Mouse (Mus musculus): ENCODE data around the gene Raver1. TPM values are rescaled to one million over a fixed set of nuclear protein-coding genes. Genes with fewer than 3 reads are reported as not detected.

Gene Raver1
- polyA plus RNA-seq (2014; fragmentation: Illumina TruSeq; extraction: RNeasy Lipid Tissue Mini Kit (QIAGEN cat#74804); ENCODE audit: low read depth, low replicate concordance) = 10.4 TPM

DNA sequence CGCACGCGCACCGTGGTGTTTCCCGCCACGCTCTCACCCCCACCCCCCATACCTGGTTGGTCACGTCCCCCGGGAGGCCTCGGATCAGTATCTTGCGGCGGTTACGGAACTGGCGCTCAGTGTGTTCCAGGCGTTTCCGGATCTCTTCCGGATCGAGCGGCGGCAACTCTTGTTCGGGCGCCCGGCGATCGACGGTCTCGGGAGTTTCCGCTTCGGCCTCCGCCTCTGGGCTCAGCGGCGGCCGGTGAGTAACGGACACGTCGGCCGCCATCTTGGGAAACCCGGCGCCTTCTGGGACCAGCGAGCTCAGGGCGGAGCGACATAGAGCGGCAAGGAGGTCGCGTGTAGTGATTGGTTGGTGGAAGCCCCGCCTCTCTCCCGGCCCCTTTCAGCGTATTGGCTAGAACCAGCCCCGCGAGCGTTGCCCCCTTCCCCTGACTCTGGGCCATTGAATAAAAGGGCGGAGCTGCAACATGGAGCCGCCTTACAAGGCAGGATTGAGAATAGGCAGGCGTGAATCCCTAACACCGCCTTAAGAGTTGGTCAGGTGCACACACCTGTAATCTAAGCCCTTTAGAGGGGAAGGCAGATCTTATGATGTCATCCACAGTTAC, at the start of gene Raver1, which contains the start of gene Gm38431:
Gene Raver1, minus strand, starts transcription at position 302 of the 614 bp plus-strand sequence.
Gene Gm38431, minus strand, starts transcription at position 291 of the 614 bp plus-strand sequence.

DNA sequence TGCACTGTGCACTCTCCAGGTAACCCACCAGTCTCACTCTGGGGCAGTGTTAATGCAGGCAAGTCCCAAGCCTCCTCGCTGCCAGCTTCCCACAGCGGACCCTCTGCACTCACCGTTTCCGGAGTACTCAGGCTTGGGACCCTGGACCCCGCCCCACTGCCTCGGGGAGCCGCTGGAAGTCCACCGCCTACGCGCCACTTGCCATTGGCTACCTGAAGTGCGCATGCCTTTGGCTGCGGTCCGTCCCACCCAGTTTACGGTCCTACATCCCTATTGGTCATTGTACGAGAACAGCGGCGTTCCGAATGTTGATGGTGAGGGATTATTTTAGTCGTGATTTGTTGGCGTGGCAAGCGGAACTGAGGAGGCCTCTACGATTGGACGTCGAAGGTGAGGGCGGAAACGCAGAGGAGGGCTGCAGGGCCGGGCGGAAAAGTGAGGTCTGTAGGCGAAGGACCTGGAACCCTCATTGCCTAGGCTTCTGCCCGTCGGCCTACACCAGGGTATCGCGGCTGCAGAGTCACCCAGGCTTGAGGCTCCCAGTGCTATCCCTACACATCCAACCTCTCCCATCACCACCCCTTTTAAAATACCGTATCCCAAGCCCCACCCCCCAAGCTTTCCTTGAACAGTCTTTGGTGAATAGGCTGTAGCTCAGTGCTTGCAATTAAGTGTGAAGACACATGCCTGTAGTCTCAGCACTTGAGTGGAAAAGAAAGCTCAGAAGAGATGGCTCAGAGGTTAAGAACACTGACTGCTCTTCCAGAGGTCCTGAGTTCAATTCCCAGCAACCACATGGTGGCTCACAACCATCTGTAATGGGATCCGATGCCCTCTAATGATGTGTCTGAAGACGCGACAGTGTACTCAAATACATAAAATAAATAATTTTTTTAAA, 39.5 kb upstream of the Raver1 start, which contains the start of gene Tyk2:
Gene Tyk2, minus strand, starts transcription at position 185 of the 898 bp plus-strand sequence.

DNA sequence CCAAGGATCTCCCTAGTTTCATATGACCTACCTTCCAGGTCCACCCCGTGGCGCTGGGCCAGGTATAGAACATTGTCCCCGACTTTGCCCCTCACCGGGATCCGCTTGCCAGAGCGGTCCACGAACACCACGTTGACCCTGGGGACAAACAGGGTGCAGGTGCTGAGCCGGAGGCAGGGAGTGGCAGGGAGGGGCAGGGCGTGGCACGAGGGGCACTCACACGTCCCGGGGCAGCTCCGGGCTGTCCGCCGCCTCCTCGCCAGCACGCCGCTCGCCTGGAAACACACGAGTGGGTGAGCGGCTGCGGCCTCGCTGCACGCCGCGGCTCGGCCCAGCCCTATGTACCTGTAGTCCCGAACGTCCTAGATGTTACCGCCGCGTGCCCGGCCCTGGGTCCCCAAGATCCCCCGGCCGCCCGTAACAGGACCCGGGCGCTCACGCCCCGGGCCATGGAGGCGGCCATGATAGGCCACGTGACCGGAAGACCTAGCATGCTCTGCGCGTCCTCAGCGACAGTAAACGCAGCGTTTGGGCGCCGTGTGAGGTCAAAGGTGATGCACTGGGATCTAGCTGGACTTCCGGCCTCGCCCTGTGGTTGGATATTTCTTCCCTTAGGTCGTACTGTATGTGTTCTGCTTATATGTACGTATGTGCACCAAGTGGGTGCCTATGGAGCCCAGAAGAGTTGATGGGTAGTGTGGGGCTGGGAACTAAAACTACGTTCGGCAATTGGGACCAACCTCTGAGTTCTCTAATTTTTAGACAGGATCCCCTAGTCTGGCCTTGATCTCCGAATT, 18.6 kb downstream of the Raver1 start, which contains the start of the genes Gm49373 and Fdx1l:
Gene Gm49373, minus strand, starts transcription at position 53 of the 797 bp plus-strand sequence.
Gene Fdx1l, minus strand, starts transcription at position 571 of the 797 bp plus-strand sequence.

DNA sequence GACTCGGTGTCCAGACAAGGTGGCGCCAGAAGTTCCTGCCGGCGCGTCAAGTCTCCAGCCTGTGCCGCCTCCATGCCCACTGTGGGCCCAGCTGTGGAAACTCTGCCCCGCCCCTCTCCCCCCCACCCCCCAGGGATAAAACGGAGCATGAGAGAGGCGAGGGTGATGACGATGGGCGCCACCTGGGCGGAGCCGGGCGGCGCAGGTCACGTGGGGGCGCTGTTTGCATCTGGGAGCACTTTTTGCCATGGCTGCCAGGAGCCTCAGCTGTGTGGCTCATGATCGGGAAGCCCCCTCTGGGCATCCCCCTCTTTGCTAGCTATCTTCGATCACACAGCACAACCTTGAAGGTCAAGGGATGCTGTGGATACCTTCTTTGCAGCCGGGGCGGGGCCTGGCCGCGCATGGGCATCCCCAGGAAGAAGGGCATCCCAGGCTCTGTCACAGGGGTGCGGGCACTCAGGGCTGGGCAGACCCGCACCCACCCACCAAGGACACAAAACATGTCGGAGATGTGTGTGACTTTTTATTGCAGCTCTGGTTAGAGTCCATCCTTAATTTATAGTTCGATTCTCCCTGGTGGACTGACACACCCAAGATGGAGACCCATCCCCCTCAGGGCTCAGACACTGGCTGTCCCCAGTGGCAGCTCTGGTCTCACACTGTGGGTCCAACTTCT, 24.7 kb downstream of the Raver1 start, which contains the start of gene Zglp1:
Gene Zglp1, minus strand, starts transcription at position 88 of the 679 bp plus-strand sequence.

DNA sequence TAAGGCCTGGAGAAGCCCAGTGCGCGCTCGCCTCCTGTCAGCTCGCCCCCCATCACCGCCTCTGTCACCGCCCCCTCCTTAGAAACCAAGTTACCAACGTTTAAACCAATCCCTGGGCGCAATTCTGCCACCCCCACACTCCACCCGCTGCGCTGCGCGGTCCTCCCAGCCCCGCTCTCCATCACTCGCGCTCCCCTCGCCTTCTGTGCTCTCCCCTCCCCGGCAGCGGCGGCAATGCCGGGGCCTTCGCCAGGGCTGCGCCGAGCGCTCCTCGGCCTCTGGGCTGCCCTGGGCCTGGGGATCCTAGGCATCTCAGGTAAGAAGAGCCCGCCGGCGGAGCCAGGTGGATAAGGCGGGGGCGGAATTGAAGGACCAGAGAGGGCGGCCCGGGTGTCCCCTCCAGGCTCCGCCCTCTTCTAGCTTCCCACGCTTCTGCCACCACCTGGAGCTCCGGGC, 59.9 kb downstream of the Raver1 start, which contains the start of gene Icam5:
Gene Icam5, plus strand, starts transcription at position 178 of the 456 bp plus-strand sequence.

DNA sequence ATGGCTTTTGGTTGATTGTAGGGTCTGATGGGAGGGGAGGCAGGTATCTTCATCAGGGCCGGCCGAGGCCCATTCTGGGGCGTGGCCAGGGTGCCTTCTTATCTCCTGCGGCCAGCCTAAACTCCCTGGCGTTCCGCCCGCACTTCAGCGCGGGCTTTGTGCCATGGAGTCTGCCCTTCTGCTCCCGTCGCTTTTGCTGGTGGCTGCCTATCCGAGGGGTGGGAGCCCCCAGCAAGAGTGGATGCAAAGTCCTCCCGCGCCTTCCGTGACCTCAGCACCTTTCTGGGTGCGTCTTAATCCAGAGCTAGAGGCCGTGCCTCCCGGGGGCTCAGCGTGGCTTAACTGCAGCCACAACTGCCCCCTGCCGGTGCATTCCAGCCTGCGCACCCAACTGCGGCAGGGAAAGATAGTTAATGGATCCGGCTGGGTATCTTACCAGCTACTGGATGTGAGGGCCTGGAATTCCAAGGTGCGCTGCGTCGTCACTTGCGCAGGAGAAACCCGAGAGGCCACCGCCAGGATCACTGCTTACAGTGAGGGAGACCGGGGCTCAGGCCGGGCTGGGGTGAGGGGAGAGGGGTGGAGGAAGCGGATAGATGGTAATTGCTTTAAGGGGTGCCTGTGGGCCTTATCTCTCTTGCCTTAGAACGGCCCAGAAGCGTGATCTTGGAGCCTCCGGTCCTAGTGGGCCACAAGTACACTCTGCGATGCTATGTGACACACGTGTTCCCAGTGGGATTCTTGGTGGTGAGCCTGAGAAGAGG, 62.3 kb downstream of the Raver1 start, which contains the start of gene Icam4:
Gene Icam4, plus strand, starts transcription at position 83 of the 764 bp plus-strand sequence.

Other genes starting within 250 kb of the Raver1 start
- gene A230050P20Rik, start 223.4 kb downstream of the Raver1 start, polyA plus RNA-seq (2014; fragmentation: Illumina TruSeq; extraction: RNeasy Lipid Tissue Mini Kit (QIAGEN cat#74804); ENCODE audit: low read depth, low replicate concordance) = 4.7 TPM
- gene Angptl6, start 212.3 kb downstream of the Raver1 start, polyA plus RNA-seq (2014; fragmentation: Illumina TruSeq; extraction: RNeasy Lipid Tissue Mini Kit (QIAGEN cat#74804); ENCODE audit: low read depth, low replicate concordance) = not detected
- 0.17 TPM for gene Ppan, start 203.8 kb downstream of the Raver1 start, polyA plus RNA-seq (2014; fragmentation: Illumina TruSeq; extraction: RNeasy Lipid Tissue Mini Kit (QIAGEN cat#74804); ENCODE audit: low read depth, low replicate concordance)
- gene Eif3g, start 193.4 kb downstream of the Raver1 start, polyA plus RNA-seq (2014; fragmentation: Illumina TruSeq; extraction: RNeasy Lipid Tissue Mini Kit (QIAGEN cat#74804); ENCODE audit: low read depth, low replicate concordance) = 26.8 TPM
- 12.0 TPM for gene Dnmt1, start 132.1 kb downstream of the Raver1 start, polyA plus RNA-seq (2014; fragmentation: Illumina TruSeq; extraction: RNeasy Lipid Tissue Mini Kit (QIAGEN cat#74804); ENCODE audit: low read depth, low replicate concordance)
- gene S1pr2, start 115.2 kb downstream of the Raver1 start, polyA plus RNA-seq (2014; fragmentation: Illumina TruSeq; extraction: RNeasy Lipid Tissue Mini Kit (QIAGEN cat#74804); ENCODE audit: low read depth, low replicate concordance) = 3.0 TPM
- 1.1 TPM for gene Mrpl4, start 89.3 kb downstream of the Raver1 start, polyA plus RNA-seq (2014; fragmentation: Illumina TruSeq; extraction: RNeasy Lipid Tissue Mini Kit (QIAGEN cat#74804); ENCODE audit: low read depth, low replicate concordance)
- gene Icam1, start 76.0 kb downstream of the Raver1 start, polyA plus RNA-seq (2014; fragmentation: Illumina TruSeq; extraction: RNeasy Lipid Tissue Mini Kit (QIAGEN cat#74804); ENCODE audit: low read depth, low replicate concordance) = 3.1 TPM
- gene Icam4, start 62.6 kb downstream of the Raver1 start, polyA plus RNA-seq (2014; fragmentation: Illumina TruSeq; extraction: RNeasy Lipid Tissue Mini Kit (QIAGEN cat#74804); ENCODE audit: low read depth, low replicate concordance) = not detected
- not detected for gene Icam5, start 59.9 kb downstream of the Raver1 start, polyA plus RNA-seq (2014; fragmentation: Illumina TruSeq; extraction: RNeasy Lipid Tissue Mini Kit (QIAGEN cat#74804); ENCODE audit: low read depth, low replicate concordance)
- not detected for gene Zglp1, start 24.9 kb downstream of the Raver1 start, polyA plus RNA-seq (2014; fragmentation: Illumina TruSeq; extraction: RNeasy Lipid Tissue Mini Kit (QIAGEN cat#74804); ENCODE audit: low read depth, low replicate concordance)
- gene Gm49373, start 18.9 kb downstream of the Raver1 start, polyA plus RNA-seq (2014; fragmentation: Illumina TruSeq; extraction: RNeasy Lipid Tissue Mini Kit (QIAGEN cat#74804); ENCODE audit: low read depth, low replicate concordance) = not detected
- gene Fdx1l, start 18.4 kb downstream of the Raver1 start, polyA plus RNA-seq (2014; fragmentation: Illumina TruSeq; extraction: RNeasy Lipid Tissue Mini Kit (QIAGEN cat#74804); ENCODE audit: low read depth, low replicate concordance) = not detected
- gene Gm38431, start within 50 bp of the Raver1 start, polyA plus RNA-seq (2014; fragmentation: Illumina TruSeq; extraction: RNeasy Lipid Tissue Mini Kit (QIAGEN cat#74804); ENCODE audit: low read depth, low replicate concordance) = 2.4 TPM
- gene Tyk2, start 39.2 kb upstream of the Raver1 start, polyA plus RNA-seq (2014; fragmentation: Illumina TruSeq; extraction: RNeasy Lipid Tissue Mini Kit (QIAGEN cat#74804); ENCODE audit: low read depth, low replicate concordance) = 1.3 TPM
- gene Cdc37, start 58.0 kb upstream of the Raver1 start, polyA plus RNA-seq (2014; fragmentation: Illumina TruSeq; extraction: RNeasy Lipid Tissue Mini Kit (QIAGEN cat#74804); ENCODE audit: low read depth, low replicate concordance) = 13.1 TPM
- gene Pde4a, start 73.7 kb upstream of the Raver1 start, polyA plus RNA-seq (2014; fragmentation: Illumina TruSeq; extraction: RNeasy Lipid Tissue Mini Kit (QIAGEN cat#74804); ENCODE audit: low read depth, low replicate concordance) = 0.87 TPM
- 10.0 TPM for gene Keap1, start 147.4 kb upstream of the Raver1 start, polyA plus RNA-seq (2014; fragmentation: Illumina TruSeq; extraction: RNeasy Lipid Tissue Mini Kit (QIAGEN cat#74804); ENCODE audit: low read depth, low replicate concordance)
- gene S1pr5, start 156.4 kb upstream of the Raver1 start, polyA plus RNA-seq (2014; fragmentation: Illumina TruSeq; extraction: RNeasy Lipid Tissue Mini Kit (QIAGEN cat#74804); ENCODE audit: low read depth, low replicate concordance) = not detected
- 1.5 TPM for gene Atg4d, start 173.3 kb upstream of the Raver1 start, polyA plus RNA-seq (2014; fragmentation: Illumina TruSeq; extraction: RNeasy Lipid Tissue Mini Kit (QIAGEN cat#74804); ENCODE audit: low read depth, low replicate concordance)
- 5.5 TPM for gene Kri1, start 196.0 kb upstream of the Raver1 start, polyA plus RNA-seq (2014; fragmentation: Illumina TruSeq; extraction: RNeasy Lipid Tissue Mini Kit (QIAGEN cat#74804); ENCODE audit: low read depth, low replicate concordance)
- 7.1 TPM for gene Cdkn2d, start 199.4 kb upstream of the Raver1 start, polyA plus RNA-seq (2014; fragmentation: Illumina TruSeq; extraction: RNeasy Lipid Tissue Mini Kit (QIAGEN cat#74804); ENCODE audit: low read depth, low replicate concordance)
- gene Ap1m2, start 220.3 kb upstream of the Raver1 start, polyA plus RNA-seq (2014; fragmentation: Illumina TruSeq; extraction: RNeasy Lipid Tissue Mini Kit (QIAGEN cat#74804); ENCODE audit: low read depth, low replicate concordance) = not detected
- gene Slc44a2, start 228.7 kb upstream of the Raver1 start, polyA plus RNA-seq (2014; fragmentation: Illumina TruSeq; extraction: RNeasy Lipid Tissue Mini Kit (QIAGEN cat#74804); ENCODE audit: low read depth, low replicate concordance) = 23.9 TPM

Data from adrenal gland, adult 10 weeks (tissue).